Mouse (Mus musculus) heart, postnatal 25 days (tissue): Measurements from ENCODE around the gene Pkmyt1. TPM values are rescaled to one million over a fixed set of nuclear protein-coding genes. Genes with fewer than 3 reads are reported as not detected.

ENCODE experiments used
- DNase-seq: peaks from one replicate; pipeline ENCODE4 v3.0.0; 2022; ENCODE audit warnings: low spot score
- intact Hi-C: fragments of 180-260 bp; cut with DNase I; formaldehyde crosslinking; loops from one replicate; pipeline ENCODE4 v1.15.1; 2025
- total RNA-seq, 2 experiments: library from RNA; stranded (reverse); gene quantifications; 2 replicates each; pipeline ENCODE4 v1.2.3; 2021

The Pkmyt1 gene
- total RNA-seq = 1 to 10 TPM; 1.4 to 1.5 TPM

DNA sequence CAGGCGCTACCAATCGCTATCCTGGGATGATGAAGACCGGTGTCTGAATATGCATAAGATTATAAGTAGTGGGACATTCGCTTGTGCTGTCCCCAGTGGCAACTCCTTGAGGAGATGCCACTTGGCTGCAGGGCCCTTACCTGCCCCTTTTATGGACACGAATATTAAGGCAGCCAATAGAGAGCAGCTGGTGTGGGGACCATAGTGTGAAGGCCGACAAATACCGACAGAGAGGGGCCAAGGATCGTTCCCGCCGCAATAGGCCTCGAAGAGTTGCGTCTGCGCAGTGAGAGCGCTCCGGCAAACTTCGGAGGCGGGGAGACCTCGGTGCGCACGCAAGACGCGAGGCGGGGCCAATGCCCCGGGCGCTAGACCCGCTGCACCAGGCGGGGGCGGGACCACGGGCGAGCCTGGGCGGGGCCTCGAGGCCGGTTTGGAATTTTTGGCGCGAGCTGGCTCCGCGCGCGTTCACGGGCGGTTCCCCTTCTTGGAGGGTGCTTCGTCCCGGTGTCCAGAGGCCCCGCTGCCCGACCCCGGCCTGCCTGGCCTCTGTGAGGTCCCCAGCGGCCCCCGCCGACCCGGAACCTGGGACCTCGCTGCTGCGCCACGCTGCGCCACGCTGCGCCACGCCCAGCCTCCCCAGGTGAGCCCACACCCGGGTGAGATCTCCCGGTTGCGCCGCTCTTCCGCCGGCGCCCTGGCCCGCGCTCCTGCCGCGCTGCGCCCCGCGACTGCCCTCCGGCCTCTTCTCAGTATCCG is at the start of gene Pkmyt1:
Gene Pkmyt1 (plus strand): TSS at position 338 of the 759 bp plus-strand sequence.
- peak; percentile 90 for DNase-seq
- intact Hi-C loops = loop anchor here (1.0 kb wide), 1 partner anchor 47 kb away; the partner anchor contains the start of gene Cldn6

GRCm38 (mm10) chr17:23676473-23677031 is 49.6 kb upstream of the Pkmyt1 start:
- intact Hi-C loops = loop anchor here (1.0 kb wide), 1 partner anchor 23 kb away; no protein-coding TSS in a partner anchor
- DNase-seq = peak; percentile 29

- peak; percentile 82 for DNase-seq
- intact Hi-C loops = loop anchor here (1.0 kb wide), 1 partner anchor 22 kb away; no protein-coding TSS in a partner anchor
These were observed 48.9 kb upstream of the Pkmyt1 start, which contains the start of gene Tnfrsf12a for GRCm38 (mm10) chr17:23677236-23677679. Gene Tnfrsf12a (minus strand): TSS chr17:23677468.

DNA sequence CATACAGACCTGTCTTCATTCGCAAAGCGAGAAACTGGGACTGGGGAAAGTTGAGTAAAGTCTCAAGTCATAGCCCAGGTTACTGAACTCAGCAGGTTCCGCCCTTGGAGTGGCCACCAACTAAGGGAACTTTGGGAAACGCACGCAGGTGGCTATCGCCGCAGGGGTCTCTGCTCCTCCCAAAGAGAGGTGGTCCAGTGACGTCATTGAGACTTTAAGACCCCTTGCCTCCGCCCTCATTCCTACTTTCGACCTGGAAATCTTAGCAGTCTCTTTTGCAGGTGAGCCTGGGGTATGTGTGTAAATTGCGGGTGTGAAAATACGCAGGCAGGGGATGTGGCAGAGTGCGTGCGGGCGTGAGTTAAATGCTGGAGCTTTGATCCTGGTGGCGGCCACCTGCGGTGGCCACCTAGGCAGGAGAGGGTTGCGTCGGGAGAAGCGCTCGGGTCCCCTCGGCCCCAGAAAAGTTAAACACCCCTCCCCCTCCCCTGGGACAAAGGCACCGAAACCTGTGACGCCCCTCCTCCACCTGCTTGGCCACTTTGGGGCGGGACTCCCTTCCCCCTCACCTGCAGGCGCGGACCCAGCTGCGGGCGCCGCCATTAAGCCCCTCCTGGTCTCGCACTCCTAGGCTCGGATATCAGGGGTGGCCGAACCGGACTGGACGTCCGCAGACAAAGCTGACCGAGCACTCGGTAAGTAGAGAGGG is 46.9 kb upstream of the Pkmyt1 start, which contains the start of gene Cldn6:
Gene Cldn6 (plus strand): TSS at position 123 of the 709 bp plus-strand sequence.
- intact Hi-C loops = loop anchor here (1.0 kb wide), 1 partner anchor 46 kb away; no protein-coding TSS in a partner anchor
- no peak for DNase-seq

- no peak for DNase-seq
- intact Hi-C loops = no loop called here
These were observed 45.8 kb upstream of the Pkmyt1 start for GRCm38 (mm10) chr17:23680336-23680735.

DNA sequence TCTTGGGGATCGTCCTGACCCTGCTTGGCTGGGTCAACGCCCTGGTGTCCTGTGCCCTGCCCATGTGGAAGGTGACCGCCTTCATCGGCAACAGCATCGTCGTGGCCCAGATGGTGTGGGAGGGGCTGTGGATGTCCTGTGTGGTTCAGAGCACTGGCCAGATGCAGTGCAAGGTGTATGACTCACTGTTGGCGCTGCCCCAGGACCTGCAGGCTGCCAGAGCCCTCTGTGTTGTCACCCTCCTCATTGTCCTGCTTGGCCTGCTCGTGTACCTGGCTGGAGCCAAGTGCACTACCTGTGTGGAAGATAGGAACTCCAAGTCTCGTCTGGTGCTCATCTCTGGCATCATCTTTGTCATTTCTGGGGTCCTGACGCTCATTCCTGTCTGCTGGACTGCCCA is 45.0 kb upstream of the Pkmyt1 start:
- no peak for DNase-seq

DNA sequence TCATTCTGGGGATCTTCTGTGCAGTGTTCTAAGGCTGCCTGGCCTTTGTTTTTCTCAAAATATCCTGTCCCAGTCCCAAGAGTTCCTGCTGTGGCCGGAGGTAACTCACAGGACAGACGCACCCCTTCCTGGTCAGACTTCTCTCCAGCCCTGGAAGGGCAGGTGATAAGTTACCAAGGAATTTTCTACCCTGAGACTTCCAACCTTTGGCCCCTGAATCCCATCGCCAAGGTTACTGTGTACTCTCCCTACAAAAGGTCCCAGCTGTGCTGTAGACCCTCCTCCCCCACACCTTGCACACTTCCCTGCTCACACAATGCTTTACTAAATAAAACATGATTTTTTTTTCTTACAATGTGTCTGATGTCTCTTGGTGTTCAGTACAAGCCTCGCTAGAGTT is 44.0 kb upstream of the Pkmyt1 start:
- DNase-seq = no peak
- intact Hi-C loops = no loop called here

More for the DNA sequence above, 45.0 kb upstream of the Pkmyt1 start:
- intact Hi-C loops = no loop called here

DNA sequence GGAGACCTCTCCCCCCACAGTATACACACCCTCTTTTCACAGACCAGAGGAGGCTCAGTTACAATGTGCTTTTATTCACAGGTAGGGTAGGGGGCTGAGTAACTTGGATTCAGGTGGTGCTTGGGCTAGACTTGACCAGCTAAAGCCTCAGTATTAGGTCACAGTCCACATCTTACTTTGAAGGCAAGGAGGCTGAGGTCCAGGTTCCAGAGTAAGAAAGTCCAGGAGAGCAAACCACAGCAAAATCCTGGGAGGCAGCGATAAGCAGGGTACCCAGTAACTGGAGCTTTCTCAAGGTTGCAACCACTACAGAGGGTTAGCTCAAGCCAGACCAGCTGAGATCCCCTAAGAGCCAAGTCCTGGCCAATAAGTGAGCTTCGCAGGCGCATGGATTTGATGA is 43.6 kb upstream of the Pkmyt1 start:
- no peak for DNase-seq
- intact Hi-C loops = no loop called here

DNA sequence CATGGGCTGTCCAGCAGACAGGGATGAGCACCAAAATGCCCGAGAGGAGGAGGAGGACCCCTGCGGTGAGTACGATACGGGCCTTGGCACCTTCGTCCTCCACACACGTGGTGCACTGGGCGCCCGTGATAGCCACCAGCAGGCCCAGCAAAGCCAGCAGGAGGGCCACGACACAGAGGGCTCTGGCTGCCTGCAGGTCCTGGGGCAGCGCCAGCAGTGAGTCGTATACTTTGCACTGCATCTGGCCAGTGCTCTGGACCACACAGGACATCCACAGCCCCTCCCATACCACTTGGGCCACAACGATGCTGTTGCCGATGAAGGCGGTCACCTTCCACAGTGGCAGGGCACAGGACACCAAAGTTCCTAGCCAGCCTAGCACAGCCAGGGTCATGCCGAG is 42.9 kb upstream of the Pkmyt1 start:
- intact Hi-C loops = no loop called here
- DNase-seq = no peak

DNA sequence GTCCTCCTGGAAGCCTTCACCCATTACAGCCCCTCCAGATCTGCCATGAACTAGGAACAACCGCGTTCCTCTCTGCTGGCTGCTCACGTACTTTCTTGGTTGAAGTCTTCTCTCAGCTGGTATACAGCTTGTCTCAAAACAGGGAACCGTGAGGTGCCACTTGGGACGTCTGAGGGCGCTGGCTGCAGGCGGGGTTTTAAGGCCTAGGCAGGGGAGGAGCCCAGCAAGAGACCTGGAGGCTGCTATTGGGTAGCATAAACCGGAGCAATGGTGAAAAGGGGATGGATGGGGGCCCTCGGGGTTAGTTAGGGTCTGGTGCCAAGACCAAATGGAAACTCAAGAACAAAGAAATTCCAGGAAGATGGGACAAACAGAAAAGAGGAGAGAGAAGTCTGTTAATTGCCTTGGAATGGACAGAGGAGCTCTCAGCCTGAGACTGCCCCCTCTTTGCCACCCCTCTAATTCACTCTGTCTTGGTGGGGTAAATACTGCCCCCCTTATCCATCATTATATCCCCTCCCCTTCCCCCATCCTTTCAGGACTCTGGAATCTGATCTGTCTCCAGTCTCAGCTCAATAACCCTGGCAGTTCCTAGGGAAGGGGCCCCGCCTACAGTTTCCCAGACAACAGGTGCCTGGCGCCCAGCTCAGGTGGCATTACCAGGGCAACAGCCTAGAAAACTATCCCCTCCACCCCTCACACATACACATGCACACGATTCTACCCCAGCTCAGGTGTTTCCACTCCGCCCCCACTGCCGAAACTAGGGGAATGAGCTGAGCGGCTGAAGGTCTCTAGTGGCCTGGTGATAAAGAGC is 42.1 kb upstream of the Pkmyt1 start, which contains the start of gene Cldn9:
Gene Cldn9 (minus strand): TSS at position 171 of the 817 bp plus-strand sequence.
- intact Hi-C loops = no loop called here
- no peak for DNase-seq

DNA sequence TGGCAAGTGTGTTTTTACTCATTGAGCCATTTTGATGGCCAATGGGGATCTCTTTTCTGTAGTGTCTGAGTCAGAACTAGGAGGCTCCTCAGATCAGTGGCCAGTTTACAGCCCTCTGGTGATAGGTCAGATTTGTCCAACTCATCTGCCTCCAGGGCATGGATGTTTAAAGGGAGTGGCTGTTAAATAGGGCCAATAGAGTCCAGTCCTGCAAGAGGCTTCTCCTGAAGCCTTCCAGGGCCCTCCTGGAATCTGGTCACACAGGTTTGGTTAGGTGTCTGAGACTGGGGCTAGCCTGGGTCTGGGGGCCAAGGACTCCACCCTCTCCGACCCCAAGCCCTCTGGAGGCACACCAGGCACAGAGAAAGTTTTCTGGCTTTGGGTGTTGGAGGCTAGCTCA is 31.6 kb upstream of the Pkmyt1 start:
- intact Hi-C loops = no loop called here
- no peak for DNase-seq

- no peak for DNase-seq
- intact Hi-C loops = no loop called here
These were observed 30.3 kb upstream of the Pkmyt1 start for GRCm38 (mm10) chr17:23695801-23696200.

DNA sequence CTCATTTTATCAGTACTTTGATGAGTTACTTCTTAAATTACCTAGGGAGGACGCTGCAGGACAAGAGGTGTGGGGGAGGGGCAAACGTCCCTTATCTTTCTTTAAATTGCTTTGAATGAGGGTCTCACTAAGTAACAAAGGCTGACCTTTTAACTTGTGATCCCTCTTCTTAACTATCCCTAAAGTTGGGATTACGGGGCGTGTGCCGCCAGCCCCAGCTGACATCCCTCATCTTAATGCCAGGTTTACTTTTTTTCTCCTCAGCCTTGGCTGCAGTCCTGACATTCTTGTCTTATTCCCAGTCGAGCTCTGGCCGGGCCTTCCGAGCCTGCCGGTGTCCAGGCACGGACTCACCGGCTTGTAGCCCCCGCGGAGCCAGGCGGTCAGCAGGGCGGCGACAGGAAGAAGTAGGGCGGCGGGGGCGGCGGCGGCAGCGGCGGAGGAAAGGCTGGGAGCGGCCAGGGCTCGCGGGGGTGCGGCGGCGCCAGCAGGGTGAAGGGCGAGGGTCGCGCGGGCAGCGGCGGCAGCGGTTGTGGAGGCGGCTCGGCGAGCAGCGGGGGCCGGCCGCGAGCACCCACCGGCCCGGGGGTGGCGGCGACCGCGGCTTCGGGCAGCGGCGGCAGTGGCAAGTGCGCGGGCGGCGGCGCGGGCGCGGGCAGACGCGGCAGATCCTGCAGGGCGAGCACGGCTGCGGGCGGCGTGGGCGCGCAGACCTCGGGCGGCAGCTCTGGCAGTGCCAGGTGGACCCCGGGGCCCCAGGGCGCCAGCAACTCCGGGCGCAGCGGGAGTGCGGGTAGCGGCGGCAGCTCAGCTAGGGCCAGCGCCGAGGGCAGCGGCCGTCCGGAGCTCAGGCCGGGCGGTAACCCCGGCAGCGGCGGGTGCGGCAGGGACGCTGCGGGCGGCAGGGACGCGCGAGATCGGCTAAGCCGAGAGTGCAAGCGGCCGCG is 26.7 kb upstream of the Pkmyt1 start:
- intact Hi-C loops = loop anchor here (1.0 kb wide), 1 partner anchor 22 kb away; the partner anchor contains the start of gene Tnfrsf12a

DNA sequence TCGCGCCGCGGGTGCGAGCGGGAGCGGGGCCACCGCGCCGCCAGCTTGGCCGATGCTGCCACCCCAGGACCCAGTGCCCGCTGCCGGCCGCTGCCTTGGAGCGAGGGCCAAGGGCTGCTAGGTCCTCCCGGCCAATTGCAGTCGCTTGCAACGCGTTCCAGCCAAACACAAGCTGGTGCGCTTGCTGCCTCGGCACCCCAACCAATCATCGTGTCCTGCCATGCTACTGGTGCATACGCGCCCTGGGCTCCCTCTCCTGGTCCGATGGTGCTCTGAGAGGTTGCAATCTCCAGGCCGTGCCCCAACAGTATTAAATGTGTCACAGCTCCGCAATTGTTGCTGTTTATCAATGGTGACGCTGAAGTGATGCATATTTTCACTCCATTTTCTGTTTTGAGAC is 26.1 kb upstream of the Pkmyt1 start:
- intact Hi-C loops = no loop called here
- DNase-seq = peak; percentile 81

More for the DNA sequence above, 26.7 kb upstream of the Pkmyt1 start:
- peak; percentile 23 for DNase-seq

- DNase-seq = no peak
- intact Hi-C loops = no loop called here
These were observed 22.8 kb upstream of the Pkmyt1 start for GRCm38 (mm10) chr17:23703301-23703700.

GRCm38 (mm10) chr17:23704741-23705140 is 21.4 kb upstream of the Pkmyt1 start:
- no peak for DNase-seq
- intact Hi-C loops = loop anchor here (1.0 to 5.0 kb wide), 2 partner anchors 43 to 137 kb away; no protein-coding TSS in a partner anchor

DNA sequence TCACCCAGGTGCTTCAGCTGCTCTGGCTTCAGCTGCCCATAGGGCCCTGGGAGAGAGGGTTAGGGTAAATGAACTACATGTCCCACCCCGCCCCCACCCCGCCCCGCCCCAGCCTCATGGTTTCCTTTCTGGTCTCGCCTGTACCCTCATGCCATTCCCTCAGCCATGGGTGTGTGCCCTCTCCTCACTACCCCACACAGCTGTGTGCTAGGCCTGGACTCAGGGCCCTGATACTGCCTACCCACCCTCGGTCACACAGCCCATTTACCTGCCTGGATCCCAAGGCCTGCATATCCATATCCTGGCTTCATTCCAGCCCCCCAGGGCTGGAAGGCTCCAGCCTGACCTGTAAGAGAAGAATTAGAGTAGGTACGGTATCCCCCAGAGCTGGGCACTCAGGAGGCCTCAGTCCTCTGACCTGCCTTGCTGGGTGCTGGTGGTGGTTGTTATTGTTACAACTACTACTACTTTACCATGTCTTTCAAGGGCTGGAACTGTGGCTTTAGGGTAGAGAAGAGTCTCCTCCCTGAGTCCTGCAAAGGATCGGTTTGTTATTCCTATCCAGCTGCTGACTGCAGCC is 20.5 kb upstream of the Pkmyt1 start:
- no peak for DNase-seq
- intact Hi-C loops = loop anchor here (1.0 to 5.0 kb wide), 2 partner anchors 44 to 138 kb away; no protein-coding TSS in a partner anchor

DNA sequence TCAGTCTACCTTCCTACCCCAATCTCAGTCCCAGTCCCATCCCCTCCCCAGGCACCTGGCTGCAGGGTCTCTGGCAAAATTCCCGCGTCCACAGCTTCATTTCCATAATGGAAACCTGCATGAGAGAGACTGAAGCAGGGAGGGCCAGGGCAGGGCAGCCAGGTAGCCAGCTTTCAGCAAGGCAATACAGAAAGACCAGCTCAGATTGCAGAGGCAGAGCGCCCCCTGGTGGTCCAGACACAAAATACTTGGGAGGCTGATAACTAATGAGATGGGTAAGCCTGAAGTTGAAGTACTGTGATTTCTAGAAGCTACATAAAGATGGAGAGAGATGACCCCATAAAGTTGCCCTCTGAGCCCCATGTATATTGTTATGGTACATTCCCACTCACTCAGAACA is 19.9 kb upstream of the Pkmyt1 start:
- intact Hi-C loops = loop anchor here (5.0 kb wide), 1 partner anchor 139 kb away; no protein-coding TSS in a partner anchor
- DNase-seq = no peak
